Mouse (Mus musculus) embryonic fibroblast, embryonic 13.5 days (primary cell): ENCODE results near the gene Gcsam.

ENCODE experiments used
- CTCF ChIP-seq: IDR thresholded peaks from 2 replicates; pipeline ENCODE4 v1.5.1; 2011; ENCODE audit warnings: mild to moderate bottlenecking, control low read depth, low read length, moderate library complexity, borderline replicate concordance; ENCODE audit not compliant: insufficient read depth
- POLR2A ChIP-seq: IDR thresholded peaks from 2 replicates; pipeline ENCODE4 v1.6.1; 2011; ENCODE audit warnings: low read depth, mild to moderate bottlenecking, control low read depth, low read length, moderate library complexity

GRCm38 (mm10) chr16:45658248-45658647, 48.1 kb downstream of the Gcsam start:
- no peak for TF ChIP-seq CTCF
- no peak for TF ChIP-seq POLR2A
